Mouse (Mus musculus) CH12F3 (cell line): Measurements from ENCODE around the gene Atp11a.

ENCODE experiments used
- in situ Hi-C: fragments of 300-500 bp; cut with MboI; formaldehyde crosslinking; loops from 2 replicates; pipeline ENCODE4 v1.14.3; 2020; ENCODE audit warnings: low sequenced_read_pairs

Gene Atp11a

GRCm38 (mm10) chr8:12756391-12757157 lies at the start of gene Atp11a:
TSS of gene Atp11a (plus strand) at chr8:12757014.
- in situ Hi-C loops = no loop called here

GRCm38 (mm10) chr8:12711623-12712022 lies 45.2 kb upstream of the Atp11a start:
- in situ Hi-C loops = no loop called here

GRCm38 (mm10) chr8:12715861-12716585 lies 40.8 kb upstream of the Atp11a start:
- in situ Hi-C loops = no loop called here

- in situ Hi-C loops = no loop called here
Measured at GRCm38 (mm10) chr8:12719091-12719490, 37.7 kb upstream of the Atp11a start.

- in situ Hi-C loops = no loop called here
Measured at GRCm38 (mm10) chr8:12728644-12729043, 28.2 kb upstream of the Atp11a start.

- in situ Hi-C loops = no loop called here
Measured at GRCm38 (mm10) chr8:12730780-12731179, 26.0 kb upstream of the Atp11a start.

GRCm38 (mm10) chr8:12732431-12732830 lies 24.4 kb upstream of the Atp11a start:
- in situ Hi-C loops = no loop called here

- in situ Hi-C loops = no loop called here
Measured at GRCm38 (mm10) chr8:12739113-12739512, 17.7 kb upstream of the Atp11a start.

GRCm38 (mm10) chr8:12743390-12743789 lies 13.4 kb upstream of the Atp11a start:
- in situ Hi-C loops = no loop called here

- in situ Hi-C loops = no loop called here
Measured at GRCm38 (mm10) chr8:12748183-12748582, 8.6 kb upstream of the Atp11a start.

GRCm38 (mm10) chr8:12749116-12749515 lies 7.7 kb upstream of the Atp11a start:
- in situ Hi-C loops = no loop called here

GRCm38 (mm10) chr8:12753054-12753453 lies 3.8 kb upstream of the Atp11a start:
- in situ Hi-C loops = no loop called here

GRCm38 (mm10) chr8:12754115-12754514 lies 2.7 kb upstream of the Atp11a start:
- in situ Hi-C loops = no loop called here

GRCm38 (mm10) chr8:12755312-12755711 lies 1.5 kb upstream of the Atp11a start:
- in situ Hi-C loops = no loop called here

GRCm38 (mm10) chr8:12755826-12756225 lies 988 bp upstream of the Atp11a start:
- in situ Hi-C loops = no loop called here

GRCm38 (mm10) chr8:12757231-12757940 lies 572 bp downstream of the Atp11a start:
- in situ Hi-C loops = no loop called here

- in situ Hi-C loops = no loop called here
Measured at GRCm38 (mm10) chr8:12759963-12760362, 3.1 kb downstream of the Atp11a start.

GRCm38 (mm10) chr8:12761873-12762272 lies 5.1 kb downstream of the Atp11a start:
- in situ Hi-C loops = no loop called here

- in situ Hi-C loops = no loop called here
Measured at GRCm38 (mm10) chr8:12763565-12764108, 6.8 kb downstream of the Atp11a start.

GRCm38 (mm10) chr8:12764971-12765370 lies 8.2 kb downstream of the Atp11a start:
- in situ Hi-C loops = no loop called here

- in situ Hi-C loops = no loop called here
Measured at GRCm38 (mm10) chr8:12767176-12767575, 10.4 kb downstream of the Atp11a start.
